20 mouse cellular contexts compared by ENCODE assay signal in genomic region chr3:116450741-116451140, GRCm38 (mm10).
"Had no signal": no experiment of that assay in that cellular context is flagged by ENCODE, and none has a peak within 500 bp of the region (broad histone marks: within the 10 kb centered on the region; RNA-seq: fewer than 3 reads in every experiment).

No protein-coding gene starts in this region.

- H3K9me3 ChIP-seq: limb, embryonic 10.5 days; neural tube, embryonic 12.5 days had no signal

- H3K27ac ChIP-seq: limb, embryonic 10.5 days; limb, embryonic 13.5 days; liver, embryonic 14.5 days; macrophage; neural tube, embryonic 12.5 days; neural tube, embryonic 15.5 days; stomach, postnatal 0 days had no signal

- H3K4me2 ChIP-seq: limb, embryonic 13.5 days; lung, embryonic 14.5 days; midbrain, embryonic 11.5 days; neural tube, embryonic 12.5 days; neural tube, embryonic 15.5 days had no signal

- H3K27me3 ChIP-seq: limb, embryonic 13.5 days; neural tube, embryonic 12.5 days; neural tube, embryonic 15.5 days had no signal

- H3K36me3 ChIP-seq: limb, embryonic 10.5 days; limb, embryonic 13.5 days; neural tube, embryonic 12.5 days; neural tube, embryonic 15.5 days had no signal

- DNase-seq: kidney, adult 18-20 months; kidney, adult 9 months; kidney, postnatal 14 days; kidney, postnatal 4 days; liver; liver, postnatal 0 days; lung, embryonic 14.5 days; midbrain, embryonic 14.5 days; retina, postnatal 1 day; right cerebral cortex, postnatal 25 days; thymus, postnatal 36 days had no signal

- H3K4me1 ChIP-seq: limb, embryonic 10.5 days; limb, embryonic 13.5 days; neural tube, embryonic 12.5 days; neural tube, embryonic 15.5 days had no signal

- ATAC-seq: liver, postnatal 0 days; lung, postnatal 0 days had no signal

- H3K9ac ChIP-seq: limb, embryonic 13.5 days; liver, embryonic 14.5 days; liver, postnatal 0 days; lung, embryonic 14.5 days; neural tube, embryonic 12.5 days; neural tube, embryonic 15.5 days had no signal

- H3K4me3 ChIP-seq: limb, embryonic 10.5 days; limb, embryonic 13.5 days; neural tube, embryonic 12.5 days; neural tube, embryonic 15.5 days had no signal
